Mouse (Mus musculus) spleen, postnatal 14 days (tissue): ENCODE measurements at regions not wholly inside any gene's neighbourhood (a gene's known extent, or its start where the extent isn't known, plus 50 kb on each side); places are given as distances from the start of the nearest gene placed in this dataset.

Experiments
- DNase-seq, 2 experiments: peaks; one replicate each; pipeline ENCODE4 v3.0.0; 2021 to 2022; ENCODE audit warnings: low spot score in 2 of 2

DNA sequence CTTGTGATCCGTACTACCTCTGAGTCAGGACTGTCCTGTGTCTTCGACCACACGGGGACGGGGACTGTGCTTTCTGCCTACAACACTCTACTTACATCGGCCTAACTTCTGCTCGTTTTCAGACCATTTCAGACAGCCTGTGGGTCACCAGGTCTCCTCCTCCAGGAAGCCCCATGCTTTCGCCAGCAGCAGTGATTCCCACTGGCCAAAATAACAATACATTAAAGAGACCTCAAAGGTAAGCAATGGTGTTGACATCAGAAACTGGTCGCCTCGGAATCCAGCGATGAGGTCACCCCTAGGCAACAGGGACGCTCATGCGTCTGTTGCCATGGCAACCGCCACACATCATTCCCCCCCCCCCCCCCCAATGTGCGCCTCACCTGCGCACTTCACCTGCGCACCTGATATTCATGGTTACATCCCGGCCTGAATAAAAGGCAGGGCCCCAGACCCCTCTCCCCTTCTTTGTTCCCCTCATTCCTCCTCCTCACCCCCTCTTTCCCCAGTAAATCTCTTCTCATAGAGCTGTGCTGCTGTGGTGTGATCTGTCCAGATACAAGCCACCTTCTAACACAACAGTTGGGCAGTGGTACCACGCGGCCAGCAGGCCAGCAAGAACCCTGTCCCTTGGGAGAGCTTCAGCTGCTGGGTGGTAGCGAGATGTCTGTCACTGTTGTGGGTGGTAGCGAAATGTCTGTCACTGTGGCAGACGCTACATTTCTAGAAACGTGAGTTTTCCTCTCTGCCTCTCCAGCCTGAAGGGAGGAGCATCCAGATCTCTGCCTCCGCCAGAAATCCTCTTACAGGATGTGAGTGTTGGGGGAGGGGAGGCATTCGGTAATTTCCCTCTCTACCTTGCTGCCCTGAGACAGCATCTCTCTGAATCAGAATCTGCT is 145.0 kb downstream of the Setd4 start:
- no peak for DNase-seq

GRCm38 (mm10) chr16:93458011-93458585 is 145.8 kb downstream of the Setd4 start:
- no peak for DNase-seq

GRCm38 (mm10) chr16:93456706-93457425 is 147.0 kb downstream of the Setd4 start:
- no peak for DNase-seq

GRCm38 (mm10) chr16:93454080-93454997 is 149.5 kb downstream of the Setd4 start:
- DNase-seq, result peak; percentile 51 to 75

DNA sequence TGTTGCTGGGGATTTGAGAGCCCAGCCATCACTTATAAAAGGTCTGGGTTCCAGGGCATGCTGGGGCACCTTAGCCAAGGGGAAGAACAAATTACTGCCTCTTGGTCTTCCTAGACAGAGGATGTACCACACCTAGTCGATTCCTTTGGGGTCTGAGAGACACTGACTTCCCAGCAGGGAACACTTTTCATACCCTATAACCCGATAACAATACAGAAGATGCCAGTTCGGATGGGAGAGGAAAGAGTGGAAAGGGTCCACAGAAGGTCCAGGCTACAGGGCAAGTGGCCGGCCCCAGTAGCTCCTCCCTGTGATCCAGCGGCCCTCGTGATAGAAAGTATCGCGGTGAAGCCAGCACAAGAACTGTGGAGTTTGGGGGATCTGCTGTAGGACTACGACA is 150.8 kb downstream of the Setd4 start:
- no peak for DNase-seq

- DNase-seq, result no peak
These were observed 153.0 kb downstream of the Setd4 start for GRCm38 (mm10) chr16:93450896-93451295.

DNA sequence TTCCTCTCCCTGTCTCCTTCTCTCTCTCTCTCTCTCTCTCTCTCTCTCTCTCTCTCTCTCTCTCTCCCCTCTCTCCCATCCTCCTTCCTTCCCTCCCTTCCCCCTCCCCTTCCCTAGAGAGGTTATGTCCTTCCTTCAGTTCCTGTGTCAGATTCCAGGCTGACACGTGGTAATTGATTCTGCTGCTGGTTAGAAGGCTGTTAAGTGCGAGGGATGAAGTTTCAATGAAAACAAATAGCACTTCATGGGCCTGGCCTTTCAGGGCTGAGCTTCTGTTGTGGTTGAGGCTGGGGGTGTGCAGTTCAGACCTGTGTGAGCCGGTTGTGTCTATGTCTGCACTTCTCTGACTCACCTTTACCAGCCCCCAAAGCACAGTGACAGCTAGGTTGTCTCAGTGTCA is 153.9 kb downstream of the Setd4 start:
- DNase-seq, result no peak

DNA sequence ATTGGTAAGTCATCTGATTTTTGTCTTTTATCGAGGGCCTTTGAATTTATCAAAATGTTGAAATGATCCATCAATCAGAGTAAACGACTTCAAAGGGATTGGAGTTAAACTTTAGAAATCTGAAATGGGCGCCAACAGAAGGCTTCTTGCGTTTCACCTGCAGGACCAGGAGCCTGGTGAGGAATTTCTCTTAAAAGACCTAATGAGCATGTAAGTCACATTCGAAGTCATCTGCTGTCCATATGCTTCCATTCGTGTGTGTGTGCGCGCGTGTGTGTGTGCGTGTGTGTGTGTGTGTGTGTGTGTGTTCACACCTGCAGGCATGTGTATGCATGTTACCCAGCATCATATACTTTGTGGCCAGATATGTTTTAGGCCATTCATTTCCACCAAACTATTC is 155.7 kb downstream of the Setd4 start:
- DNase-seq, result no peak

- DNase-seq, result no peak
These were observed 156.9 kb downstream of the Setd4 start for GRCm38 (mm10) chr16:93446970-93447369.

GRCm38 (mm10) chr16:93446206-93446605 is 157.7 kb downstream of the Setd4 start:
- DNase-seq, result no peak

DNA sequence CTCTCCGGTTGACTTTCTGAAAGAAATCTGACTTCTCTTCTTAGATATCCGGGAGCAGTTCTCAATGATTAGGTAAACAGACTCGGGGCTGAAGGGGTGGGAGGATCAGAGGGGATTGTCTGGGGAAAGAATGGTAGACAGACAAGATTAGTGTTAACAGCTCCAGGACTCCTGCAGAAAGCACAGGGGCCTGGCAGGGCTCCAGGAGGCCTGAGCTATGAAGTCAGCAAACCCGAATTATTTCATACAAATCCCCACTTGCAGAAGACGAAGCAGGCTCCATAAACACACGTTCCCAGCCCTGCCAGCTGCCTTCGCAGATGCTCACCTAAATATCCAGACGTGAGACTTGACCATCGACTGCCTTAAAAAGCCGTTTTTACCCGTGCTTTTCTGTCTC is 161.0 kb downstream of the Setd4 start:
- no peak for DNase-seq

GRCm38 (mm10) chr16:93437608-93438425 is 166.0 kb downstream of the Setd4 start:
- no peak for DNase-seq

GRCm38 (mm10) chr16:93436732-93437131 is 167.1 kb downstream of the Setd4 start:
- no peak for DNase-seq

- DNase-seq, result no peak
These were observed 172.5 kb downstream of the Setd4 start for GRCm38 (mm10) chr16:93431316-93431715.

- no peak for DNase-seq
These were observed 174.5 kb downstream of the Setd4 start for GRCm38 (mm10) chr16:93429324-93429781.

DNA sequence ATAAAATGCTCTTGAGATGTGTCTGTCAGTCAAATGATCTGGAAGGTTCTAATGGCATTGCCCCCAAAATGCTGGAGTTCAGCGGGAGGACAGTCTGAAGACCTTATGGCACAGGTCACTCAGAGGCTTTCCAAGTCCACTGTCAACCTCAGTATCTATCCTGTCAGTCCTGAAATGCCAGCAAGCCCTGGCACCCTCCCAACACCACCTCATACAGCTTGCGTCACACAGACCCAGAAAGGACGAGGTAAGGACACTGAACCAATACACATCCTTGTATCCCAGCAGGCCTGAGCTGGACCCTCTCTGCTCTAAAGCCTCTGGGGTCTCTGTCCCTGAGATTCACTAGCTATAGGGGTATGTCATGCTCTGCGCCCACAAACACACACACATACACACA is 176.6 kb downstream of the Setd4 start:
- no peak for DNase-seq

DNA sequence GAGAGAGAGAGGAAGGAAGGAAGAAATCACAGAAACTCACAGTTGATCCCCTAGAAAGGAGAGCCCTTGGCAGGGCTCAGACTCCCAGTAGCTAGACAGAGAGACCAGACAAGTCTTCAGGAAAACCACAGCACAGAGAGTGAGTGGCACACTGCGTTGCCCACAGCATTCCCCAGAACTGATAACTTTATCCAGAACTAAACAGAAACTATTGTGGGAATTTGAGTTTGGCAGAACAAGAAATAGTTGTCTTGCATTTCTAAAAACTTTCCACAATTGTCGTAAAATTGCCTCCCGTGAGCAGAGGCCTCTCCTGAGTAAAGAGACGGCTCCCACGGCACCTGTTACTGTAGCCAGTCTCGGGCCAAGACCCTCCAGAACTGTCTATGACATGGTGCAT is 178.1 kb downstream of the Setd4 start:
- no peak for DNase-seq

DNA sequence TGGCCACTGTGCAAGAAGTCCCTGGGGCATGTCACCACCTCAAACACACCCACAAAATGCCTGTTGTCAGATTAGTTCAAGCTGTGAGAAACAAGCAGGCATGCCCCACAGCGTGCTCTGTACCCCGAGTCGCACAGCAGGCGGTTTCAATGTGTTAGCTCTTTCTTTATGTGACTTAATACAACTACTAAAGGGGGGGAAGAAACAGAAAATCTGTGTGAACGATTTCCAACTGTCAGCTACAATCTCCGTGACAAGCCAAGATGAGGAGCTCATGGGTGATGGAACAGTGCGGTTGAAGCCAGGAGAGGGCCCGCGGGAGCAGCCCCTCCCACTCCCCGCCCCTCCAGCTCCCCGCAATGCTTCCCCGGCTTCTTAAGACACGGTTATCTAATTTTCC is 180.7 kb downstream of the Setd4 start:
- DNase-seq, result no peak

DNA sequence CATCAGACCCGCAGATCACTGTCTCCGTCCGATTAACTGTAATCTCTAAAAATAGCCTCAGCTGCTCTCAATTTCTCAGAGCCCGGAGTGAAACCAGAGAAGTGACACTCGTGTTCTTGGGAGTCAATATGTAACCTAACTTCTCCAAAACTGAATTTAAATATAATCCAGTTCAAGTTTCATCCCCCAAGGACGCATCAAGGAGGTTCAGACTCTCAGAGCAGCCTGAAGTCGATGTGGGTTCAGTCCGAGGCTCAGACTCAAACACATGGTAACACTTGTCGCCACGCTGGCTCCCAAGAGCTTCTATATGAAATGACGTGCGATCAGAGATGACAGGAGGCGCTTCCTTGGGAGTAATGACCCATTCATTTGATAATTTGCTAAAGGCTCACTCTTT is 181.6 kb downstream of the Setd4 start:
- DNase-seq, result no peak

GRCm38 (mm10) chr16:93418246-93418645 is 185.6 kb downstream of the Setd4 start:
- DNase-seq, result no peak

DNA sequence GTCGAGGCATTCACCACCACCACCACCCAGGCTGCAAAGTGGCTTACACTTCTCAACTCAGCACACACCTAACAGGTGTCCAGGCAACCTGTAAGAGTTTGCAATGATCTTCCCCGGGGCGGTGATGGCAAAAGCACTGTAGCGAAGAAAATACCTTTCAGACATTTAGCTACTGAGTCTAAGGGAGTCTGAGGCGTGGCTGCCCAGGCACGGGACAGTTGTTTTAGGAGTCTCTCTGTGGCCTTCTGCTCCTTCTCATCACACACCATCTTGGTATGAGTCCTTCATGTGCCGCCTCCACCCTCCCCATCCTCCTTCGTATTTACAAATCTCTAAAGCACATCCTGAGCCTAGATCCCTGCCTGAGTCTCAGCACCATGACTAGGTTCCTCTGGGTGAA is 186.0 kb downstream of the Setd4 start:
- DNase-seq, result no peak
